Comparison of ENCODE assay signal across 18 mouse cellular contexts in the genomic region with DNA sequence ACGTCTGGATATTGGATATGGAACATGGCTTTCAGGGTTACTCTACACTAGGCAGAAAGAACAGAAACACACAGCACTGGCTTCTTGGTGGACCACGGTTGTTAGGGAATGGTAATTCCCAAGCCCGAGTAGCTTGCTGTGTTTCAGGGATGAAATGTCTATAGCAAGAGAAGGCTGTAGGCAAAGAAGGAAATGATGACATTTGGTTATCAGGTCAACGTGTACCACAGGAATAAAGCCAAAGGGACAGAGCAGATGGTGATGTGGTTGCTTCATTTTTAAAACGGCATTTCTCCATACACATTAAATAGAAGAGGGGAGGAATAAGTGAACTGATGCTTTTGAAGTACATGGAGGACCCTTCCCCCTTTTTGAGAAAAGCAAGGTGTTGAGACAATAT.
"Had no signal": no experiment of that assay in that cellular context is flagged by ENCODE, and none has a peak within 500 bp of the region (broad histone marks: within the 10 kb centered on the region; RNA-seq: fewer than 3 reads in every experiment).

No protein-coding gene starts in this region.

- ATAC-seq: hindbrain, postnatal 0 days; intestine, embryonic 16.5 days; liver, embryonic 12.5 days had no signal

- DNase-seq: gastrocnemius, postnatal 14 days; gastrocnemius, postnatal 36 days; heart, adult 11 months; heart, adult 2 months; heart, postnatal 14 days; heart, postnatal 36 days; kidney, adult 11 months; kidney, adult 2 months; kidney, adult 9 months; kidney, postnatal 14 days; kidney, postnatal 36 days; layer of hippocampus, adult 9-11 months; layer of hippocampus, postnatal 36 days; liver; lung, adult 18-20 months had no signal
